Mouse (Mus musculus) ovary, adult 18-20 months (tissue): ENCODE measurements around the gene Zfp114.

ENCODE experiments used
- DNase-seq: peaks from one replicate; pipeline ENCODE4 v3.0.0; 2022; ENCODE audit warnings: low spot score, mixed read lengths

Gene Zfp114

DNA sequence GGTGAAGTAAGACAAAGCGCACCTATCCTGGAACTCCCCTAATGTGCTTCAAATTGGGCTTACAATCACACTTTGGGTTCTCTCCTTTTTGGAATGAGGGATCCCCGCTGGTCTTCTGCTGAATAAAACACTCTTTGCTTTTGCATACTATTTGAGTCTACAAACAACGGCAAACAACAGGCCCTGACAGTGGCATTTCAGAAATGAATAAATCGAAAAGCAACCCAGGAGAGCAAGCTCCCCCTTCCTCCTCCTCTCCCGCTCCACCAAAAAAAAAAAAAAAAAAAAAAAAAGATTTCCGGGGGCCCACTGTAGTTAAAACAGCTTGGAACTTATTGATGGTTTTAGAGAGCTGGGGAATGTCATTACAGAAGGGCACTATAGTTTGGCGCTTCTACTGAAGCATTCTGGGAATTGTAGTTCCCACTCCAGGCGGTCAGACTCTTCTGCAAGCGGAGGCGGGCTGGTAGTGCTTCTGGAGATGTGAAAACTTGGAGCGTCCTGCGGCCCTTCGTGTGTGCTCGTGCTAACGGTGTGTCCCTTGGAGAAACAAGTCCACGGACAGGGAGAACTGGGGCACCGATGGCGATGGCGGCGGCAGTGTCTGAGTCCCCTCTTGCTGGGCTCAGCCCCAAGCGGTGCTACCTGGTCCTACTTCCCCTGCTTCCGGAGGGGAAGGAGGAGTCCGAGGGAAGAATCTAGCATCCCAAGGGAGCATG, at the start of gene Zfp114:
TSS of gene Zfp114 (plus strand) at position 443 of the 719 bp plus-strand sequence.
- peak; percentile 9 for DNase-seq

DNA sequence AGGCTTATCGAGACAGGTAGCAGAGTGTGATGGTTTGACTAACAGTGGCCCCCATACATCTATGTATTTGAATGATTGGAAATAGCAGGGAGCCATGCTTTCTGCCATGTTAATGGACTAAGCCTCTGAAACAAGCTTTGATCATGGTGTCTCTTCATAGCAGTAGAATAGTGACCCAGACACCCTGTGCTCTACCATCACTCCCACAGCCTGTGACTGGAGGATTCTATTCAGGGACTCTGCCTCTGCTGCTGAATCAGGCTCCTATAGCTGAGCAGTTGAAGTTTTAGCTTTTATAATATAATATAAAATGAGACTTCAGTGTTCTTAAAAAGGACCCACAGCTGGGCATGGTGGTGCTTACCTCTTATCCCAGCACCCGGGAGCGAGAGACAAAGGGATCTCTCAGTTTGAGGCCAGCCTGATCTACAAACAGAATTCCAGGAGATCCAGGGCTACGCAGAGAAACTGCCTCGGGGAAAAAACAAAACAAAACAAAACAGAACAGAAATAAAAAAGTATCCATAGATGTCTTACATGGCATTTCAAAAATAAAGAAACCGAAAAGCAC, 41.4 kb upstream of the Zfp114 start:
- DNase-seq: no peak

DNA sequence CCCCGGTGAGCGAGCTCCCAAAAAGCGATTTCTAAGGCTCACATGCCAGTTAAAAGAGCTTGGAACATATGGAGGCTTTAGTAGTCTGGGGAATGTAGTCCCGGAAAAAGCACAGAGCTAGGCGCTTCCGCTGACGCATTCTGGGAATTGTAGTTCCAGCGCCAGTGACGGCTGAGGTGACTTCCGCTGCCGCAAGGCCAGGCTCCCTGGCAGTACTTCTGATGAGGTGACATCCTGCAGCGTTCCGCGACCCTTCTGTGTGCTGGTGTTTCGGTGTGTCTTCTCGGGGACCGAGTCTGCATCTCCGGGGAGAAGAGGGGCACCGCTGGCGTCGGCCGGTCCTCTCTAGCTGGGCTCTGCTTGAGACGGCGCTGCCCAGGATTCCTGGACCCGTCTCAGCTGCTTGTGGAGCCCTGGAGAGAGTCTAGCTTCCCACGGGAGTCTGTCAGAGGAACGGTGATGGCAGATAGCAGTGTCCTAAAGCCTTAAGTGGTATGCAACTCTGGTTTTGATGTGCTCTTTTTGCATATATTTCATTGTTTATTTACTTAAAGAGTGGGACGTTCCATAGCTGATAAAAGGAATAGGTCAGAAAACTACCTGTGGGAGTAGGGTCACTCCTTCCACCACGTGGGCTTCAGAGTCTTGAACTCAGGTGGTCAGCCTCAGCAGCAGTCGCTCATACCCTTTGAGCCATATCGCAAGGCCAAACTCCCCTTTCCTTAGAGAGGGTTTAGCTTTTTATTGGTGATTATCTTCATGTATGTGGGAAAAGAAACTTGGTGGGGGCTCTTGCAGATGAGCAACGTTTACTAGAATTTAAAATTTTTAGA, 40.6 kb upstream of the Zfp114 start, which contains the start of gene Zfp235:
TSS of gene Zfp235 (plus strand) at position 174 of the 833 bp plus-strand sequence.
- DNase-seq: peak; percentile 71

DNA sequence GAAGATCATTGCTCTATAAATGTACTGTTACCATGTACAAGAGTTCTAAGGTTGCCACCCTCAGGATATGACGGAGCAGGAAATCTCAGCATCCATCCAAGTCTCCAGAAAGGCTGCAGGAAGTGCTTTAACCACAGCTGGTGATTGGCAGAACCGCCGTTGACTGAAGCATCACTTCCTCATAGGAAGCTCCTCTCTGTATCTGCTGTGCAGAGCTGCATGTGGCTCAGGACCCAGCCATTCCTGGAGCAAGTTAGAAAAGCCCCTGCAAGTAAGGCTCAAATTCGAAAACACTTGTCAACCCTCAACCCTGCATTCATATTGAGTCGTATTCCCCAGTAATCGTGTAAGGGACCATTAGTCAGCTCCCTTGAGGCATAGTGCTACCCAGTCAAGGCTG, 32.3 kb upstream of the Zfp114 start:
- no peak for DNase-seq

DNA sequence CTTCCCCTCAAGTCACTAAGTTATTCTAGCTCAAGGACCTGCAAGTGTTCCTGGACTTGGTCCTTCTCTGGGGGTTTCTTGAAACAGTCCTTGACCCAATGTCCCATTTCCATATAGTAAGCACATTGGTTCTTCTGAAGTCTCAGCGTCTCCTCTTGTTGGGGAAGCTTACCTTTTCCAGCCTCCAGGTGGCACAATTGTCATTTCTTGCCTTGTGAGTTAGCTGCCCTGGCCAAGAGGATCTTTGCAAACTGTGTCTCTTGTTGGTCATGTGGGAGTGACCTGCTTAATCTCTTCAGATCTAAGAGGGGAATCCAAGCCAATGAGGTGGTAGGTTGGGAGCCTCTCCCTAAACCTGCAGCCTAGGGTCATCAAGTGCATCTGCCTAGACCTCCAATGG, 21.6 kb upstream of the Zfp114 start:
- DNase-seq: no peak

DNA sequence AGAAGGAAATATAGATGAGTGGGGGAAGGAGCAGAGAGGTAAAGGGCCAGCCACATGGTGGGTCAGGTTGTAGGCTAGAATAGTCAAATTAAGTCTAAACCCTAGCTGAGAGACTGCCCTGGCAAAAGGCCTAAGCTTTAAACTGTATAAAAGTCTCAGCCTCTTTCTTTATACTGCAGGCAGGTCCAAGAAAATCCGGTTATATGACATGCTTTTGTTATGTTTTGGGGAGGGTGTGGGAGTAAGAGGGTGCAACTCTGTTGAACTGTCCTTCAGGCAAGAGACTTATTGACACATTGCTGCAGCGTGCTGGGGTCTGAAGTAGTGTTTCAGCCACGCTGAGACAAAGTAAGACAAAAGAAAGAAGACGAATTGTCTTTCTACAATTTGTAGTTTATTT, 2.7 kb upstream of the Zfp114 start:
- DNase-seq: no peak

DNA sequence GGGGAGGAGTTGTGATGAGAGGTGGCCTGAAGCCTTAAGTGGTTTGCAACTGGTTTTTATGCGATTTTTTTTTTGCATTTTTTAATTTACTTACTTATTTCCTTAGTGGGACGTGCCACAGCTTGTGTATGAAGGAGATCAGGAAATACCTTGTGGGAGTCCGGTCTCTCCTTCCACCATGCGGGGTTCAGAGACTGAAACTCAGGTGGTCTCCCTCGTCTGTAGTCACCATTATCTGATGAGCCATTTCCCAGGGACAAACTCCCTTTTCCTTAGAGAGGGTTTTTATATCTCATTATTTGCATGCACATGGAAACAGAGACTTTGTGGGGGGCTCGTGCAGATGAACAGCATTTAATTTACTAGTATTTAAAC, 464 bp downstream of the Zfp114 start:
- DNase-seq: no peak

DNA sequence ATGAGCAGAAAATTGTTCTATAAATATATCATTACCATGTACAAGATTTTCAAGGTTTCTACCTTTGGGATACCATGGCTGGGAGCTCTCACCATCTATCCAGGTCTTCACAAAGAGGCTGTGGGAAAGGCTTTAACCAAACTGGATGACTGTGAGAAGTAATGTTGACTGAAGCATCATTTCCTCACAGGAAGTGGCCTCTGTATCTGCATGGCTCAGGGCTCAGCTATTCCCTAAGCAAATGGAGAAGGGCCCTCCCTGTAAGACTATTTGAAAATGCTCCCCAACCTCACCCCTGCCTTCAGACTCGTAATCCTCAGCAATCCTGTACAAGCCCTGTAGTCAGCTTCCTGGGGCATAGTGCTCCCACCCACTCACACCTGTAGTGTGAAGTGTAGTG, 12.8 kb downstream of the Zfp114 start:
- no peak for DNase-seq

DNA sequence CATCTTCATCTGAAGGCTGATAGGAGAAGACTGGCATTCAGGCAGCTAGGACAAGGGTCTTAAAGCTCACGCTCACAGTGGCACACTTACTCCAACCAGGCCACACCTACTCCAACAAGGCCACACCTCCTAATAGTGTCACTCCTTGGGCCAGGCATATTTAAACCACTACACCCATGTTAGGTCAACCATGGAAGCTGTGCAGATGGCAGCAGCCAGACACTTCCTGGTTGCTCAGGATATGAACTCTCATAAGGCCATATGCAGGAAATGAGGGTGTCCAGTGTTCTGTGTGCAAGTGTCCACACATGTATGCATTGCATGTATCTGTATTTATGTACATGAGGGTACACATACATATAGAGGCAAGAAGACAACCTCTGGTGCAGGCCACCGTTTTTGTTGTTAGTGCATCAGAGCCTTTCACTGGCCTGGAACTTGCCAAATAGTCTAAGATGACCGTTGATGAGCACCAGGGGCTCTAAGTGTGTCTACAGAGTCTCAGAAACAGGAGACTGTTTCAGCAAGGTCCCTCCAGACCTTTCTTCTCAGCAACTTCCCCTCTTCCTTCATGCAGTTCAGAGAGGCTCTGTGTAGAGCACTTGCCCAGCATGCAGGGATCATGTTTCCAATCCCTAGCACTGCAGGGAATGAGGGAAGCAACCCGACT, 14.2 kb downstream of the Zfp114 start:
- no peak for DNase-seq

DNA sequence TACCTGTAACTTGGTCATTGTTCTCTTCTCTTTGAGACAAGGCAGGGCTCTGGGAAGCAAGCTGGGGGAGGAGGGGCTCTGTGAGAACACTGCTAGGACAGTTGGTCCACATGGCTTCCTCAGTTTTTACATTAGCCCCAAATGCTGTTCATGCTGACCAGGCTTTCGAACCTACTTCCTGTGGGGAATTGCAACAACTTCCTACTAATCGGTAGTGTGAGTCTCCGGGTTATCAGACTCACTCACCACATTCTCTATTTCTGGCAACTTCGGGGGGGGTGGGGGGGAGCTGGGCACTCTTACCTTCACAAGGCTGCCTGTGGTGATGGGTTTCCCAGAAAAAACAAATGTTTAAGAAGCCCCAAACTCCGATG, 14.7 kb downstream of the Zfp114 start:
- DNase-seq: no peak

DNA sequence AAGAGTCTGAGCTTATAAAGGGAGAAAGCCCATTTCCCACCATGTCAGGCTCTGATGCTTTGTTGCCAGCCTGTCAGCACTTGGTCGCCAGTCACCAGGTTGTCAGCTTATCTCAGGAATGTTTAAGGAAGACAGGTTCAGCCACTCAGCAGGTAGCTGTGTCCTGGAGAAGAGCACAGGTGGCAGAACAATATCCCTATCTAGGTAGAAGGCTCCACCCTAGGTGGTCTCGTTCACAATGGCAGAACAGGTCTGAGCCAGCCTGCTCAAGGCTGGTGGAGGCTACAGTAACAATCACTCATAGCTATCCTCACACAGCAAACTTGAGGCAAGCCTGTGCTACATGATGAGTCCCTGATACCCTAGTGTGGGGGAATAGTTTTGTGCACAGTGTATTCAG, 16.5 kb downstream of the Zfp114 start:
- DNase-seq: no peak

DNA sequence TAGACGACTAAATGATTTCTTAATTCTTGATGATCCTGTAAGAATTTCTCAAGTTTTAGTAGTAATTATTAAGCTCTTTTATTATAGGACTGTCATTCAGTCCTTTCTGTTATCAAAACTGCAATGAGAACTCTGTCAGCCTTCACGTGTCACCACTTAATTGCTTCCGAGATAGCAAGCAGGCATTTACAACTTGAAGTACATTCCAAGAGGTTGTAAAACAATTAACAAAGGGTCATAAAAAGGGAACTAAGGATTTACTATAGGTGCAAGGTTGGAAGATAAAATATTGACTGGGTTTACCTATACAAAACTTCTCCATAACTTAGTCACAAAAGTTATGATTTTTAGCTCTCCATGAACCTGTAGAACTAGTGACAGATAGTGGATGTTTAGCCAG, 18.3 kb downstream of the Zfp114 start:
- no peak for DNase-seq

DNA sequence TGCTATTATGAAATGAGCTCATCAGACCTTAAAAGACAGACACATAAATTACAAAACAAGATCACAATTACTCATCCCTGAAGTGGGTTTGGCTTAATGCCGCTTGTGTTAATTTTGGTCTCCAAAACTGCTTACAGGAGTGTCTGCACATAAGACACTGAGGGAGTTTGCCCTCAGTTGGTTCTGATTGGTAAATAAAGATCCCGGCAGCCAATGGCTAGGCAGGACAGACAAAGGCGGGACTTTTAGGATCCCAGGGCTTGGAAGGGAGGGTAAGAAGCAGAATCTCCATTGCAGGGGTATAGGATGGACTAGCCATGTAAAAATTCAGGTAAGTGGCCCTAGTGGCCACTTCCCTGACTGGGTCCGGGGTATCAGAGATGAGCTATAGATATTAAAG, 22.1 kb downstream of the Zfp114 start:
- no peak for DNase-seq

DNA sequence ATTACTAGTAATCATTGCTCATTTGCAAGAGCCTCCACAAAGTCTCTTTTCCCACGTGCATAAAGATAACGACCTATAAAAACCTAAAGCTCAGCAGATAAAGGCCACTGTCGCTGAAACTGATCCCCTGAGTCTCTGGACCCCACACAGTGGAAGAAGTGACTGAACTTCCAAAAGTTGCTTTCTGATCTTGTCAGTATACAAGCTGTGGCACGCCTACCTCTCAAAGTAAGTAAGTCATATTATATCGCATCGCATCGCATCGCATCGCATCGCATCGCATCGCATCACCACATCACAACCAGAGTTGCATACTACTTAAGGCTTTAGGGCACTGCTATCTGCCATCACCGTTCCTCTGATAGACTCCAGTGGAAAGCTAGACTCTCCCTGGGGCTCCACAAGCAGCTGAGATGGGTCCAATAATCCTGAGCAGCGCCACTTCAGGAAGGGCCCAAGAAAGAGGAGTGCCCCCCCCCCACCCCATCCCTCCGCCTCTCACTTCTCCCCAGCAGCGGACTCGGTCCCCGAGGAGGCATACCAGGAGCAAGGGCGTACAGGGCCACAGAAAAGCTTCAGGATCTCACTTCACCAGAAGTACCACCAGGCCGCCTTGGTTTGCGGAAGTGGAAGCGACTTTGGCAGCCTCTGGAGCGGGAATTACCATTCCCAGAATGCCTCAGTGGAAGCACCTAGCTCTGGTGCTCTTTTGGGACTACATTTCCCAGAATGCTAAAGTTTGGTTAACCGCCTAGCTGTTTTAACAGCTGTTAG, 32.8 kb downstream of the Zfp114 start:
- DNase-seq: peak; percentile 55

DNA sequence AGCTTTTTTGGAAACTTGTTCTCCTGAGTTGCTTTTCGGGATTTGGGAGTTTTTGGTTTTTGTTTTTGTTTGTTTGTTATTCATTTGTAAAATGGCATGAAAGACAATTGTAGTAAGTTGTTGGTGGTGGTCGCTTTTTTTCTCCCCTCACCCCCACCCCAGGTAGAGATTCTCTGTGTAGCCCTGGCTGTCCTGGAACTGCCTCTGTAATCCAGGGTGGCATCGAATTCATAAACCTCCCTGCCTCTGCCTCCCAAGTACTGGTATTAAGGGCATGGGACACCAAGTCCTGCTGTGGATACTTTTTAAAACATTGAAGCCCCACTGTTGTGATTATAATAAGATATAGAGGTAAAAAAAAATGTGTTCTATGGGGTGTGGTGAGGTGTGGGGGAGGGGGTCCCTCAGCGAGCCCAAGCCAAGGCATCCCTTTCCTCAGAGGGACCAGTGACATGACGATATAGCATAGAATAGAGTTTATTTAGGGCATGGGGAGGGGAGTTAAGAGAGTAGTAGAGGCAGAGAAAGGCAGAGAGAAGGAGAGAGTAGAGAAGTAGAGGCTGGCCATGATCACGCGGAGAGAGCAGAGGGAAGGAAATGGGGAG, 33.5 kb downstream of the Zfp114 start:
- no peak for DNase-seq

DNA sequence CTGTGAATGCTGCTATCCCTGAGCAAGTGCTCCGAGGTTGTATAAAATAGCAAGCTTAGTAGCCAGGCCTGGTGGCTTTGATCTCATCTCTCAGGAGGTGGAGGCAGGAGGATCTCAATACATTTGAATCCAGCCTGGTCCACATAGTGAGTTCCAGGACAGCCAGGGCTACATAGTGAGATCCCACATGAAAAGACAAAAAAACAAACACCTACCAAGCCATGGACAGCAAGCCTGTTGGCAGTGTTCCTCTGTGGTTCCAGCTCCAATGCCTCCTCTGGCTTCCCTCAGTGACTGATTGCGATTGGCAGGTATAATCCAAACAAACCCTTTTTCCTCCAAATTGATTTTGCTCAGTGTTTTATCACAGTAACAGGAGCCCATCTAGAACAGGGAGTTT, 35.4 kb downstream of the Zfp114 start:
- DNase-seq: no peak

DNA sequence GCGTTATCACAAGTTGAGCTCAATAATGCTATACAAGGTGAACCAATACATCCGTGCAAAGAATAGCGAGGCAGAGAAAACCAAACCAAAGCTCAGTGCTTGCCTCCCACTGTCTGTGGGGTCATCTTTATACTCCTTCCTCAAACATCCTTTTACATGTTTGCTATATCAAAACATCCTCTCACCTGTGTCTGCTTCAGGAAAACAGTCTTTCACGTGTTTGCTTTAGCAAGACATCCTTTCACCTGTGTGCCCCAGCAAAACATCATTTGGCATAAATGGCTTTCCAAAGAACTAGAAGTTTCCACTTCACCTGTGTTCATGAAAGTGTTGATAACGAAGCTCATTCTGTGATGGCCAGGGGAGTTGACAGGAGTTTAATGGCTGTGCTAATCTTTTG, 36.5 kb downstream of the Zfp114 start, which contains the start of gene Zfp111:
TSS of gene Zfp111 (minus strand) at position 101 of the 400 bp plus-strand sequence.
- DNase-seq: no peak
